Mouse (Mus musculus): ENCODE data around the gene Ptprn2.

GRCm38 (mm10) chr12:117230282-117230681 lies 744.8 kb downstream of the Ptprn2 start:
- TF ChIP-seq EP300 (IDR thresholded peaks at IDR 0.05; ENCODE audit: insufficient read depth, low read depth, low read length) (no peak), POLR2A (IDR thresholded peaks at IDR 0.05; ENCODE audit: insufficient read depth, low read length) (no peak), CTCF (IDR thresholded peaks at IDR 0.05; ENCODE audit: low read depth, low read length) (no peak)

Measured in ES-Bruce4 (cell line).